Mouse (Mus musculus): ENCODE measurements around the gene 4931406C07Rik. TPM values are rescaled to one million over a fixed set of nuclear protein-coding genes. Genes with fewer than 3 reads are reported as not detected.
"Not testable (repeated sequence)": the region's sequence is repeated elsewhere in the genome, so short reads cannot be mapped to it uniquely, and the experiment has no call there.

The 4931406C07Rik gene
- polyA plus RNA-seq, 1 experiment from 2014 or later = 12.4 TPM

DNA sequence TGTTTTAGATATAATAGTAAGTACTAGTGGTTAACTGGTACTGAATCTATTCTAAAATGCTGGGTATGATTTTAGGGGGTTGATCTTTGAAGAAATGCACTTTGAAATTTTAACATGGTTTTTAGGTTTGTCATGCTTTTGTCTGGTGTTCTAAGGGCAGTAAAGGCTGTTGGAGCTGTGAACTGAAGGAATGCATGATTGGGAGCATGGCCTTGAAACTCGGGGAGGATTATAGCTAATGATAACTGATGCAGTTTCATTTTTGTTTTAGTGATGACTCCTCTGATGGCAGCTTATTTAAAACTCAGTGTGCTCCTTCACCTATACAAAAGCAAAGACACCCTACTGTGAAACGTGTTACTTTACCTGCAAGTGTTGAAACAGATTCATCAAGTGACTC lies 2.0 kb upstream of the 4931406C07Rik start:
- no peaks in the 10 kb centered on the region for H3K9me3 ChIP-seq (replicated peaks)
- WGBS = 64% methylated on average over 2 of the region's 2 CpGs
- H3K9ac ChIP-seq = no peak overlapping the region
- H3K27me3 ChIP-seq = no peaks in the 10 kb centered on the region
- H3K4me2 ChIP-seq (replicated peaks) = no peak overlapping the region
- no peak overlapping the region for H3K4me3 ChIP-seq
- peaks cover 40% of the 10 kb centered on the region for H3K36me3 ChIP-seq
- ATAC-seq (ENCODE audit: low FRiP score) = no peak
- no peak overlapping the region for H3K27ac ChIP-seq
- H3K4me1 ChIP-seq = peaks cover 25% of the 10 kb centered on the region

DNA sequence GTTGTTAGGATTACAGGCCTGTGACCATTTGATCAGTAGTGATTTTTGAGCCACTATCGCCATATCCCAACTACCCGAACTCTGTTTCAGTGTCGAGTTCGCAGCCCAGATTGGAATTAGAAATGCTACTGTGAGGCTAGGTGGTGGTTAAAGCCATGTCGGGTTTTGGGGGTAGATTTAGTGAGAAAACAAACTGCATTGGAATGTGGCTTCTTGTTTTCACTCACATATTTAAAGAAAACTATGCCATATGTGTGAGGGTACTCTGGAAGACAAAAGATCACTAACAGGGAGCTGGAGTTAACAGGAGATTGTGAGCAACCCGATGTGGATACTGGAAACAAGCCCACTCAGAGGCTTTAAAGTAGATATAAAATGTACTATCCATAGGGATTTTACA lies 1.0 kb upstream of the 4931406C07Rik start:
- Histone ChIP-seq H3K4me1 (peaks cover 25% of the 10 kb centered on the region), H3K9ac (peak overlapping the region; percentile 87), H3K27ac (no peak overlapping the region), H3K4me3 (peak overlapping the region; percentile 70), H3K4me2 (replicated peaks) (peak overlapping the region; percentile 65), H3K36me3 (peaks cover 33% of the 10 kb centered on the region), H3K27me3 (no peaks in the 10 kb centered on the region), H3K9me3 (replicated peaks) (no peaks in the 10 kb centered on the region)
- ATAC-seq (ENCODE audit: low FRiP score) = no peak
- 10% methylated on average over 6 of the region's 6 CpGs for WGBS

DNA sequence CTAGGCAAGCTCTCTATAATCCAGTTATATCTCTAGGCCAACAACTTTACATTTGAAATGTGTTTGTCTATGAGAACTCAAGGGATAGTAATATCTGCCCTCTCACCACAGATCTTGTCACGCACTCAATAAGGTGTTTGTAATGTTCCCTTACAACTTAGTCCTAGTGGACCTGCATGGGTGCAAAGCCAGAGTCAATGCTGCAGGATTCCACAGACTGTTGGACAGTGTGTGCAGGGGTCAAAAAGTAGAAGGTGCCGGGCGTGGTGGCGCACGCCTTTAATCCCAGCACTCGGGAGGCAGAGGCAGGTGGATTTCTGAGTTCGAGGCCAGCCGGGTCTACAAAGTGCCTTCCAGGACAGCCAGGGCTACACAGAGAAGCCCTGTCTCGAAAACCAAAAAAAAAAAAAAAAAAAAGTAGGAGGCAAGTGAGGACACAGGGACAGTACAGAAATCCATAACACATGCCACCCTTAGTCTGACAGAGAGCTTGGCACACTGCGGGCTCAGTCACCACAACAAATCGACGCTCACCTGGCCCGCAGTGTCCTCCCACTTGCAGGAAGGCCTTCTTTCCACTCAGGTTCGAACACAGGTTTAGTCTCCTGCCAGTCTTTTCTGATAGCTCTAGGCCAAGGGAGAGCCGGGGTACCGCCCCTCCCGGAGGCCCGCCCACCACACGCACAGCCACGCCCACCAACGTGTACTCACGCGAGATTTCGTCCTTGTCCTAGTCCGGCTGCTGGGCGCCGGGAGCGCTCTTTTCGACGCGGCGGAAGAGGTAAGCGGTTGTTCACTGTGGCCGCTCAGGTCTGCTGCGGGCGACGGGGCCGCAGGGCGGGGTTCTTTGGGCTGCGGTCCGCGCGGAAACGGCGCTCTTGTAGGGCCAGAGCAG lies 498 bp downstream of the 4931406C07Rik start, which contains the start of gene Taf1d:
Taf1d (plus strand) TSS at position 712 of the 895 bp plus-strand sequence.
- 14% methylated on average over 44 of the region's 45 CpGs for WGBS
- Histone ChIP-seq H3K27me3 (no peaks in the 10 kb centered on the region), H3K4me3 (peak within 1 kb of the TSS; percentile 70), H3K36me3 (peaks cover 25% of the 10 kb centered on the region), H3K9me3 (replicated peaks) (no peaks in the 10 kb centered on the region), H3K27ac (peak within 1 kb of the TSS; percentile 91), H3K9ac (peak within 1 kb of the TSS; percentile 87), H3K4me2 (replicated peaks) (peak within 1 kb of the TSS; percentile 65), H3K4me1 (peaks cover 25% of the 10 kb centered on the region)
- ATAC-seq (ENCODE audit: low FRiP score) = peak; percentile 99

DNA sequence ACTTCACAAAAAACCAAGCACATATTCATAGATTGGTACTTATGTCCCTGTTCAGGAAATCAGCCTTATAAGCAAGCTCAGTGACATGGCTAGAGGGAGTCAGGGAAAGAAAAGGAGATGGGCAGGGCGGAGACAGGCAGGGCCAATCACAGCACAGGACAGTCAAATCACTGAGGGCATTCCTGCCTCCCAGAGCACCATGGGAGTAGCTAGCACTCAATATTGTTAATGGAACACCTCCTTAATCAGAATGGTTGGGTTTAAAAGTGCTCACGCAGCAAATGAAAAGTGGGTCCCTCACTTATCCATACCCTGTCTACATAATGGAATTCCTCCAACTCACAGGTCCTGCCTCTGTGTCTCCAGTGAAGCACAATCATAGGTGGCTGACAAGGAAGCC lies 3.4 kb downstream of the 4931406C07Rik start:
- H3K9ac ChIP-seq = no peak overlapping the region
- no peak overlapping the region for H3K4me2 ChIP-seq (replicated peaks)
- no peak for ATAC-seq (ENCODE audit: low FRiP score)
- peaks cover 15% of the 10 kb centered on the region for H3K4me1 ChIP-seq
- H3K27ac ChIP-seq = no peak overlapping the region
- H3K9me3 ChIP-seq (replicated peaks) = no peaks in the 10 kb centered on the region
- no peak overlapping the region for H3K4me3 ChIP-seq
- H3K36me3 ChIP-seq = no peaks in the 10 kb centered on the region
- no peaks in the 10 kb centered on the region for H3K27me3 ChIP-seq
- 70% methylated on average over 2 of the region's 2 CpGs for WGBS

DNA sequence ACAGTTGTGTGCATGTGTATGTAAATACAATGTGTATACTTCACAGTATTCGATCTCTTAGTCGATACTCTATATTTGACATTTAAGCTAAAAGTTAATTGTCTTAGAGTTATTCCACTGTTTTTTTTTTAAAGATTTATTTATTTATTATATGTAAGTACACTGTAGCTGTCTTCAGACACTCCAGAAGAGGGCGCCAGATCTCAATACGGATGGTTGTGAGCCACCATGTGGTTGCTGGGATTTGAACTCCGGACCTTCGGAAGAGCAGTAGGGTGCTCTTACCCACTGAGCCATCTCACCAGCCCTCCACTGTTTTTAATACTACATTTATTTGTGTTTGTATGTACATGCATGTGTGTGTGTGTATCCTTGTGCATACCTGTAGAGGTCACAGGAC lies 4.2 kb downstream of the 4931406C07Rik start:
- H3K9ac ChIP-seq; H3K4me2 ChIP-seq (replicated peaks); H3K4me3 ChIP-seq; H3K36me3 ChIP-seq; H3K9me3 ChIP-seq (replicated peaks); H3K4me1 ChIP-seq; H3K27me3 ChIP-seq; ATAC-seq (ENCODE audit: low FRiP score); H3K27ac ChIP-seq: not testable (repeated sequence)
- WGBS = 79% methylated on average over 6 of the region's 6 CpGs

DNA sequence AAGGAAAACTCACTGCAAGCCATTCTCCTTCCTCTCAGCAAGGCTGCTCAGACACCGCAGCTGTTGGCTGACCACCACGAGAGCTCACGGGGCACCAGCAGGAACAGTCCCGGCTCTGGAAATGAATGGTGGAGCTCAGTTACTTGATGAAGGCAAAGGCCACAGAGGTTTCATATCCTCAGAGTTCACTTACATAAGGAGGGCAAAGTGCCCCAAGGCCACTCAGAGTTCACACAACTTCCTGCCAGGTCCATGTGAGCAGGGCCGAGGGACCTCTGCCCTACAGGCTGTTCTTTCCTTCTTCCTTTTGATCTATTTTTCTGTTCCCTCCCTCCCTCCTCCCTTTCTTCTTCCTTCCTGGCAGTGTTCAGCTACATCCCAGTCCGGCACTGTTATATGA lies 4.8 kb downstream of the 4931406C07Rik start:
- no peaks in the 10 kb centered on the region for H3K27me3 ChIP-seq
- no peak overlapping the region for H3K9ac ChIP-seq
- no peak for ATAC-seq (ENCODE audit: low FRiP score)
- H3K9me3 ChIP-seq (replicated peaks) = no peaks in the 10 kb centered on the region
- no peak overlapping the region for H3K4me3 ChIP-seq
- 50% methylated on average over 6 of the region's 6 CpGs for WGBS
- peak overlapping the region; percentile 8; the same call in 1 of the 2 replicates for H3K27ac ChIP-seq
- peaks cover 3% of the 10 kb centered on the region for H3K4me1 ChIP-seq
- no peak overlapping the region for H3K4me2 ChIP-seq (replicated peaks)
- H3K36me3 ChIP-seq = no peaks in the 10 kb centered on the region

DNA sequence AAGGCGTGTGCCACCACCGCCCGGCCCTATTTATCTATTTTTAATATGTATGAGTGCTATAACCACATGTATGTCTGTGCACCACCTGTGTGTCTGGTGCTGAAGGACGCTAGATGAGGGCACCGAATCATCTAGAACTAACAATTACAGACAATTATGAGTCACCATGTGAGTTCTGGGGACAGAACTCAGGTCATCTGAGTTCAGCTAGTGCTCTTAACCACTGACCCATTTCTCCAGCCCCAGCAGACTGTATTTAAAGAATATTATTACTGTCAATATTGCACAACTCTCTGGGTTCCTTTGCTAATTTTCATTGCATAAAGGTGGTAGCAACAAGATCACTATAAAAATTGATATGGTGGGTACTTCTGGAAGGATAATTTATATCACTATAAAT lies 6.2 kb downstream of the 4931406C07Rik start:
- Histone ChIP-seq H3K27me3 (no peaks in the 10 kb centered on the region), H3K9me3 (replicated peaks) (no peaks in the 10 kb centered on the region), H3K4me1 (no peaks in the 10 kb centered on the region), H3K27ac (no peak overlapping the region), H3K9ac (no peak overlapping the region), H3K36me3 (no peaks in the 10 kb centered on the region), H3K4me3 (no peak overlapping the region), H3K4me2 (replicated peaks) (no peak overlapping the region)
- ATAC-seq (ENCODE audit: low FRiP score) = no peak
- WGBS = 89% methylated on average over 5 of the region's 5 CpGs

DNA sequence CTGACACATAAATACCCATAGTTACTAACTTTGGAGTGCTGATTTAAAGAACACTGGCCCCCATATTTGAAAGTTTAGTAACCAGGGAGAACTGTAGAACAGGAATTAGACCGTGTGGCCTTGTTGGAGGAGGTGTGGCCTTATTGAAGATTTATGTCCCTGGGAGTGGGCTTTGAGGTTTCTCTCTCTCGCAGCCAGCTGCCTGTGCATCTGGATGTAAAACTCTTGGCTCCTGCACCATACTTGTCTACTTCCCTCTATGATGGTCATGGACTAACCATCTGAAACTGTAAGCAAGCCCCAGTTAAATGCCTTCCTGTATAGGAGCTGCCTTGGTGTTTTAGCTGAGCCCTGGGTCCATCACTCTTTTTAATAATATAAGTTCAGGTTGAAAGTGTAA lies 7.8 kb downstream of the 4931406C07Rik start:
- WGBS = 67% methylated on average over 2 of the region's 2 CpGs
- no peaks in the 10 kb centered on the region for H3K27me3 ChIP-seq
- no peak overlapping the region for H3K4me2 ChIP-seq (replicated peaks)
- no peak overlapping the region for H3K27ac ChIP-seq
- H3K9ac ChIP-seq = no peak overlapping the region
- no peaks in the 10 kb centered on the region for H3K36me3 ChIP-seq
- H3K9me3 ChIP-seq (replicated peaks) = no peaks in the 10 kb centered on the region
- no peak overlapping the region for H3K4me3 ChIP-seq
- no peak for ATAC-seq (ENCODE audit: low FRiP score)
- H3K4me1 ChIP-seq = no peaks in the 10 kb centered on the region

DNA sequence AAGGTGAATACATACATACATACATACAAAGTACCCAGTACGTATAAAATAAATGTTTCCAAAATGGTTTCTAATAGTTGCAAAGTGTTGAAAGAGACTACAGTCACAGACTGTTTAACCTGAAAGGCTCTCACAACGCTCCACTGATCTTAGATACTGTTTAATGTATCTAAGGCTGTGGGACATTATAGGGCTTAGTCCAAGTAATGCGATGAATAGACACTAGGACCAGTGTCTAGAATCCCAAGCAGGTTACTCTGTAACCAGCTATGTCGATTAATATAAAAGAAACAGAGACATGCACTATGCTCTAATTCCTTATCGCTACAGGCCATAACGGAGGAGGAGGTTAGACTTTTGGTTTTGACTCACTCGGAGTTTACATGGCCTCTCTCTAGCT lies 9.1 kb downstream of the 4931406C07Rik start:
- Histone ChIP-seq H3K4me1 (no peaks in the 10 kb centered on the region), H3K4me3 (no peak overlapping the region), H3K36me3 (no peaks in the 10 kb centered on the region), H3K9ac (no peak overlapping the region), H3K9me3 (replicated peaks) (no peaks in the 10 kb centered on the region), H3K27me3 (no peaks in the 10 kb centered on the region), H3K4me2 (replicated peaks) (no peak overlapping the region), H3K27ac (no peak overlapping the region)
- ATAC-seq (ENCODE audit: low FRiP score) = no peak
- 89% methylated on average over 7 of the region's 7 CpGs for WGBS

DNA sequence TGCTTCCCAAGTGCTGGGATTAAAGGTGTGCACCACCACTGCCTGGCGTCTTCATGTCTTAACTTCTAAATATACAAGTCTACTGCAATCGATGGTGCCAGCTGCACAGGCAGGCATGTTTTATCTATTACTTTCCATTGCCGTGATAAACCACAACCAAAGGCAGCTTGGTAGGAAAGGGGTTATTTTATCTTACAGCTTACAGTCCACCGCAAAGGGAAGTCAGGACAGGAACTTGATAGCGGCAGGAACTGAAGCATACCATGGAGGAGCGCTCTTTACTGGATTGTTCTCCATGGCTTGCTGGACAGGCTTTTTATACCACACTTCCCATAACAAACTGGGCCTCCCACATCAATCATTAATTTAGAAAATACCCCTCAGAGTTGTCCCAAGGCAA lies 17.0 kb downstream of the 4931406C07Rik start:
- no peaks in the 10 kb centered on the region for H3K27me3 ChIP-seq
- H3K9me3 ChIP-seq (replicated peaks) = no peaks in the 10 kb centered on the region
- no peaks in the 10 kb centered on the region for H3K4me1 ChIP-seq
- peaks cover 11% of the 10 kb centered on the region; the same call in 1 of the 2 replicates for H3K36me3 ChIP-seq
- no peak overlapping the region for H3K4me3 ChIP-seq
- WGBS = 89% methylated on average over 6 of the region's 6 CpGs
- no peak overlapping the region for H3K27ac ChIP-seq
- no peak overlapping the region for H3K9ac ChIP-seq
- no peak overlapping the region for H3K4me2 ChIP-seq (replicated peaks)
- no peak for ATAC-seq (ENCODE audit: low FRiP score)

DNA sequence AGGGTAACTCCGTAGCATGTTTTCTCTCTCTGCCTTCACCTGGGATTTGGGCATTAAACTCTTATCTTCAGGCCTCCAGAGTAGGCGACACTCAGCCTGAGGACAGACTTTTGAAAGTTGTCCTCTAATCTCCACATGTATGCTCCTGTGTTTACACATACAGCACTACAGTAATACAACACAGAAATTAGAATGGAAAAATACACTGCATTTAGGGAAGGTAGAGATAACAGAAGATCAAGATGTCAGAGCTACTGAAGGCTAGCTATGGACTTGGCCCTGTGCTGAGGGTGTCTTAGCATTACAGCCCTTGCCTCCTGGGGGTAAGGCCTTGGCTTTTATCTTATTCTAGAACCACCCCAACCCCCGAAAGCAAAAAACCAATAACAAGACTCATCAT lies 17.8 kb downstream of the 4931406C07Rik start:
- no peak overlapping the region for H3K4me2 ChIP-seq (replicated peaks)
- ATAC-seq (ENCODE audit: low FRiP score) = no peak
- H3K27me3 ChIP-seq = no peaks in the 10 kb centered on the region
- no peak overlapping the region for H3K27ac ChIP-seq
- H3K9me3 ChIP-seq (replicated peaks) = no peaks in the 10 kb centered on the region
- H3K36me3 ChIP-seq = peaks cover 11% of the 10 kb centered on the region; the same call in 1 of the 2 replicates
- no peaks in the 10 kb centered on the region for H3K4me1 ChIP-seq
- H3K4me3 ChIP-seq = no peak overlapping the region
- WGBS = 88% methylated on average over 3 of the region's 3 CpGs
- no peak overlapping the region for H3K9ac ChIP-seq

DNA sequence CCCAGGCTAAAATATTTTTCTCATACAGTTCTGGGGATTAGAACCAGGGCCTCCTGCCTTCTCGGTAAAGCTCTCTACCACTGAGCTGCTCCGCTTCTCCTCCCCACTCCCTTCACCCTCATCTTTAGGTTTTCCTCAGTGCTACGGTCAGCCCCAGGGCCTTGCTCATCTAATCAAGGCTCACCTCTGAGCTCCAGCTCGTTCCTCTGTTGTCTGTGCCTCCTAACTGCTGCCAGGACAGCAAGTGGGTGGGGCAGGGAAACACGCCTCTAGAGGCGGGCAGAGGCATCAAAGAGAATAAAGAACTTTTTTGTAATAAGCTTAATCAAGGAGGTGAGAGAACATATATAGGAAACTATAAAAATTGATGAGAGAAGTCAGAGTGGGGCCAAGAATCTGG lies 18.4 kb downstream of the 4931406C07Rik start:
- WGBS = 58% methylated on average over 6 of the region's 6 CpGs
- Histone ChIP-seq H3K27me3 (no peaks in the 10 kb centered on the region), H3K9ac (no peak overlapping the region)

DNA sequence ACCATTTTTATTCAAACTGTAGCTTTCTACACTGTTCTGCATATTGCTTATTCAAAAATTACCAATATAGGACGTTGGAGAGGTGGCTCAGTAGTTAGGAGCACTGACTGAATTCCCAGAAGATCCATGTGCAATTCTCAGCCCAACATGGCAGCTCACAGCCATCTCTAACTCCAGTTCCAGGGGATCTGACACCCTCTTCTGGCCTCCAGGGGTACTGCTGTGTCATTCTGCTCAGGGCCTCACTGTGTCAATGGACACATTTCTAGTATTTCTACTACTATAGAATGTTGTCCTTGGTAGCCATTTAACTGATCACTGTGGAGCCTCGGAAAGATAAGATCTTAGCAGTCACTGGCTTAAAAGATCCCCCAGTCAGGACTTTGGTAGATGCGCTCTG lies 20.8 kb downstream of the 4931406C07Rik start:
- no peak overlapping the region for H3K9ac ChIP-seq
- H3K4me1 ChIP-seq = peaks cover 6% of the 10 kb centered on the region
- H3K36me3 ChIP-seq = peaks cover 7% of the 10 kb centered on the region; the same call in 1 of the 2 replicates
- no peak overlapping the region for H3K4me3 ChIP-seq
- H3K27me3 ChIP-seq = no peaks in the 10 kb centered on the region
- ATAC-seq (ENCODE audit: low FRiP score) = no peak
- no peak overlapping the region for H3K27ac ChIP-seq
- no peak overlapping the region for H3K4me2 ChIP-seq (replicated peaks)
- WGBS = 64% methylated on average over 3 of the region's 3 CpGs
- no peaks in the 10 kb centered on the region for H3K9me3 ChIP-seq (replicated peaks)

More for the DNA sequence above, 18.4 kb downstream of the 4931406C07Rik start:
- Histone ChIP-seq H3K36me3 (peaks cover 11% of the 10 kb centered on the region; the same call in 1 of the 2 replicates), H3K4me2 (replicated peaks) (no peak overlapping the region), H3K27ac (no peak overlapping the region), H3K4me3 (no peak overlapping the region), H3K9me3 (replicated peaks) (no peaks in the 10 kb centered on the region), H3K4me1 (no peaks in the 10 kb centered on the region)
- no peak for ATAC-seq (ENCODE audit: low FRiP score)

Data from hindbrain, embryonic 12.5 days (tissue).